Mouse (Mus musculus) myocyte (in vitro differentiated cells): ENCODE data around the gene Lpin3.

Experiments used
- CEBPB ChIP-seq: IDR thresholded peaks from 2 replicates; pipeline ENCODE4 v1.6.1; 2011; ENCODE audit warnings: mild to moderate bottlenecking, moderate library complexity; ENCODE audit not compliant: poor library complexity, insufficient read depth, severe bottlenecking
- E2F4 ChIP-seq: IDR thresholded peaks from one replicate; pipeline ENCODE4 v1.6.1; 2011; ENCODE audit warnings: mild to moderate bottlenecking, control low read depth, moderate library complexity; ENCODE audit not compliant: insufficient read depth
- POLR2A ChIP-seq: IDR thresholded peaks from one replicate; pipeline ENCODE4 v1.6.1; 2011; ENCODE audit warnings: low read depth, mild to moderate bottlenecking, control low read depth, moderate library complexity; ENCODE audit not compliant: insufficient read length
- SRF ChIP-seq: IDR thresholded peaks from one replicate; pipeline ENCODE4 v1.6.1; 2011; ENCODE audit warnings: low read depth; ENCODE audit not compliant: control insufficient read depth, insufficient read length

- no peak for TF ChIP-seq SRF
- no peak for TF ChIP-seq E2F4
- TF ChIP-seq POLR2A = no peak
- no peak for TF ChIP-seq CEBPB
Observed at GRCm38 (mm10) chr2:160914656-160915055, 34.2 kb downstream of the Lpin3 start.
